Mouse (Mus musculus) C2C12 (cell line): ENCODE data around the gene Bcl2.

Source experiments
- CEBPB ChIP-seq: IDR thresholded peaks from one replicate; pipeline ENCODE4 v1.6.1; 2011; ENCODE audit warnings: low read depth, mild to moderate bottlenecking, control low read depth, moderate library complexity
- CTCF ChIP-seq: IDR thresholded peaks from one replicate; pipeline ENCODE4 v1.5.1; 2011; ENCODE audit not compliant: control insufficient read depth, insufficient read depth, insufficient read length
- FOSL1 ChIP-seq: IDR thresholded peaks from one replicate; pipeline ENCODE4 v1.8.0; 2011; ENCODE audit warnings: mild to moderate bottlenecking, low read length; ENCODE audit not compliant: poor library complexity, insufficient read depth, severe bottlenecking
- MAX ChIP-seq: IDR thresholded peaks from one replicate; pipeline ENCODE4 v1.6.1; 2011; ENCODE audit warnings: mild to moderate bottlenecking, control low read depth
- MYOD1 ChIP-seq: IDR thresholded peaks from one replicate; pipeline ENCODE4 v1.6.1; 2011; ENCODE audit warnings: low read depth; ENCODE audit not compliant: control insufficient read depth, insufficient read length
- MYOG ChIP-seq: IDR thresholded peaks from one replicate; pipeline ENCODE4 v1.6.1; 2011; ENCODE audit not compliant: control insufficient read depth, insufficient read length; ENCODE audit errors: extremely low read depth
- USF1 ChIP-seq: IDR thresholded peaks from one replicate; pipeline ENCODE4 v1.6.1; 2011; ENCODE audit warnings: low read depth, mild to moderate bottlenecking, control low read depth, moderate library complexity

DNA sequence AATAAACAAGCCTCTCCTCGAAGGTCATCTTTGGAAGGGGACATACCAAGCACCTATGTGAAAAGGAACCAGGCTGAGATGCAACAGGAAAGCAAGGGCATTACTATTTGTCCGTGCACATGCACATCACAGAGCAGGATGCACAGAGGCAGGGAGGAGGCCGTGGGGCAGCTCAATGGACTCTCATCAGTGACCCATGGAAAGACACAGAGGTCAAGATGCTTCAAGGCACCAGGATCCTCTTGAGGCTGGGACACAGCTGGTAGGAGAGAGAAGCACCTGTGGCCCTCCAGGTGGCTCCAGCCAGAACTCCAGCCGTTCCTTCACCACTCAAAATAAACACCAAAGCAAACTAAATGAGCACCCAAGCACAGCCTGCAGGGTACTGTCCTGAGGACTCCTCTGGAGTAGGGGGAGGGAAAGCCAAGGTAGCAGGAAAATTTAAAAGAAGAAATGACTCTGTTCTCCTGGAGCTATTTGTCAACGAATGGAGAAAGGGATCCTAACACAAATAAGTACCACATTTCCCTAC is 57.8 kb downstream of the Bcl2 start:
- TF ChIP-seq CTCF: no peak
- TF ChIP-seq MYOG: no peak
- TF ChIP-seq USF1: no peak
- no peak for TF ChIP-seq FOSL1
- no peak for TF ChIP-seq MYOD1
- no peak for TF ChIP-seq MAX
- no peak for TF ChIP-seq CEBPB
